Mouse (Mus musculus) heart, postnatal 0 days (tissue): ENCODE measurements around the gene Cnot4. TPM values are rescaled to one million over a fixed set of nuclear protein-coding genes. Genes with fewer than 3 reads are reported as not detected.

Source experiments
- ATAC-seq: fragments of 200-750 bp; cut with Nextera tagmentation; 2 replicates; pipeline ENCODE4 v1.8.0; 2017; ENCODE audit warnings: low read depth, moderate number of reproducible peaks, moderate library complexity; ENCODE audit not compliant: insufficient read depth
- DNase-seq: peaks from one replicate; pipeline ENCODE4 v3.0.0-alpha.2; 2016; ENCODE audit warnings: low spot score
- H3K27ac ChIP-seq: fragments of 300-500 bp; sonication (generic); 2 replicates; pipeline ENCODE4 v1.5.1; 2014; ENCODE audit warnings: low read depth, mild to moderate bottlenecking
- H3K27me3 ChIP-seq: fragments of 300-500 bp; sonication (generic); 2 replicates; pipeline ENCODE4 v1.6.1; 2014; ENCODE audit warnings: low read length, mixed read lengths; ENCODE audit not compliant: control insufficient read depth, insufficient read depth
- H3K36me3 ChIP-seq: fragments of 300-500 bp; sonication (generic); replicated peaks from 2 replicates; pipeline ENCODE4 v1.6.1; 2014; ENCODE audit warnings: low read length, mixed read lengths; ENCODE audit not compliant: control insufficient read depth, insufficient read depth
- H3K4me1 ChIP-seq: fragments of 300-500 bp; sonication (generic); 2 replicates; pipeline ENCODE4 v1.6.1; 2014; ENCODE audit warnings: antibody characterized with exemption; ENCODE audit not compliant: control insufficient read depth, insufficient read depth
- H3K4me2 ChIP-seq: fragments of 300-500 bp; sonication (generic); 2 replicates; pipeline ENCODE4 v1.6.1; 2014; ENCODE audit warnings: low read depth, mild to moderate bottlenecking, low read length, moderate library complexity
- H3K4me3 ChIP-seq: fragments of 300-500 bp; sonication (generic); 2 replicates; pipeline ENCODE4 v1.5.1; 2014; ENCODE audit warnings: low read depth, low read length
- H3K9ac ChIP-seq: fragments of 300-500 bp; sonication (generic); replicated peaks from 2 replicates; pipeline ENCODE4 v1.6.1; 2014; ENCODE audit warnings: low read depth, low read length, mixed read lengths
- H3K9me3 ChIP-seq: fragments of 300-500 bp; sonication (generic); replicated peaks from 2 replicates; pipeline ENCODE4 v1.6.1; 2016; ENCODE audit warnings: low read length; ENCODE audit not compliant: control insufficient read depth
- CTCF ChIP-seq: IDR thresholded peaks from 2 replicates; pipeline ENCODE4 v1.5.1; 2016; ENCODE audit warnings: antibody characterized with exemption, control low read depth, low read depth
- EP300 ChIP-seq: IDR thresholded peaks from 2 replicates; pipeline ENCODE4 v1.6.1; 2016; ENCODE audit warnings: antibody characterized with exemption, low read depth
- WGBS: fragments of 180-500 bp; shearing (Covaris S2); extraction: QIAGEN DNeasy Blood & Tissue Kit; methylation state at CpG from one replicate; pipeline ENCODE4 v1.1.7; 2014; 5-methylcytosine and 5-hydroxymethylcytosine counted together
- polyA plus RNA-seq: library from polyadenylated mRNA; unstranded; fragments of >200 nt; fragmentation: Nextera tagmentation; extraction: Ambion mirVana; gene quantifications from 2 replicates; pipeline ENCODE4 v1.2.1, GENCODE M21; 2015
- total RNA-seq: library from RNA; depleted of rRNA; stranded (reverse); fragments of >200 nt; gene quantifications from 2 replicates; pipeline ENCODE4 v1.2.3, GENCODE M21; 2014; ENCODE audit warnings: low replicate concordance; rRNA removed

Cnot4 gene
- total and polyA plus RNA-seq, 2 experiments from 2014 or later = 13.3 to 15.0 TPM

GRCm38 (mm10) chr6:34979291-34979690 is 154.2 kb downstream of the Cnot4 start:
- H3K4me3 ChIP-seq = no peak overlapping the region
- no peak overlapping the region for H3K9ac ChIP-seq
- DNase-seq (no peak), ATAC-seq (no peak)
- H3K36me3 ChIP-seq = no peaks in the 10 kb centered on the region
- no peaks in the 10 kb centered on the region for H3K27me3 ChIP-seq
- 87% methylated on average over 3 of the region's 3 CpGs for WGBS
- no peak overlapping the region for H3K27ac ChIP-seq
- H3K9me3 ChIP-seq = no peaks in the 10 kb centered on the region
- H3K4me1 ChIP-seq = no peaks in the 10 kb centered on the region
- no peak overlapping the region for H3K4me2 ChIP-seq
- TF ChIP-seq CTCF (no peak), EP300 (no peak)

Other genes starting within 250 kb of the Cnot4 start
- 24.9 and 25.2 TPM in 2 replicates for gene Wdr91, start 222.8 kb downstream of the Cnot4 start, total RNA-seq
- 7.7 and 8.6 TPM in 2 replicates for gene Wdr91, start 222.8 kb downstream of the Cnot4 start, polyA plus RNA-seq
- not detected in 2 replicates for gene Stra8, start 213.6 kb downstream of the Cnot4 start, total RNA-seq
- not detected in 2 replicates for gene Stra8, start 213.6 kb downstream of the Cnot4 start, polyA plus RNA-seq
- 0.04 and 0.77 TPM in 2 replicates for gene Slc23a4, start 145.3 kb downstream of the Cnot4 start, total RNA-seq
- 0.22 and 0.42 TPM in 2 replicates for gene Slc23a4, start 145.3 kb downstream of the Cnot4 start, polyA plus RNA-seq
- gene Nup205, start 43.7 kb upstream of the Cnot4 start, total RNA-seq = 34.6 and 36.7 TPM in 2 replicates
- gene Nup205, start 43.7 kb upstream of the Cnot4 start, polyA plus RNA-seq = 7.0 and 7.1 TPM in 2 replicates
- gene Slc13a4, start 174.4 kb upstream of the Cnot4 start, total RNA-seq = 0.11 TPM in 1 of 2 replicates, not detected in the other
- gene Slc13a4, start 174.4 kb upstream of the Cnot4 start, polyA plus RNA-seq = 0.22 TPM in 2 replicates
- gene Fam180a, start 192.4 kb upstream of the Cnot4 start, total RNA-seq = 8.3 TPM in 1 of 2 replicates, not detected in the other
- 0.48 and 0.84 TPM in 2 replicates for gene Fam180a, start 192.4 kb upstream of the Cnot4 start, polyA plus RNA-seq